Mouse (Mus musculus) gastrocnemius, postnatal 36 days (tissue): ENCODE data around the gene Kbtbd7. TPM values are rescaled to one million over a fixed set of nuclear protein-coding genes. Genes with fewer than 3 reads are reported as not detected.
"Not testable (repeated sequence)": the region's sequence is repeated elsewhere in the genome, so short reads cannot be mapped to it uniquely, and the experiment has no call there.

Source experiments
- DNase-seq, 2 experiments: peaks; one replicate each; pipeline ENCODE4 v3.0.0; 2022
- intact Hi-C: fragments of 180-260 bp; cut with DNase I; formaldehyde crosslinking; loops from one replicate; pipeline ENCODE4 v1.15.1; 2025
- long read RNA-seq, 2 experiments: library from polyadenylated mRNA; stranded (forward); transcript quantifications; one replicate each; pipeline ENCODE4 v2.0.0; 2021
- total RNA-seq, 2 experiments: library from RNA; stranded (reverse); gene quantifications; 2 replicates each; pipeline ENCODE4 v1.2.3; 2021

Kbtbd7 gene
- 1 to 10 TPM; 4.3 to 6.2 TPM for total RNA-seq
- long read RNA-seq, experiment 1, full-length matches to known transcripts = 1 of 1 reads
- long read RNA-seq, experiment 1, partial matches to known transcripts = 0 of 1 reads
- long read RNA-seq, experiment 1, other reads (novel, unspliced or antisense) = 0 of 1 reads
- long read RNA-seq, experiment 2, full-length matches to known transcripts = 2 of 2 reads
- long read RNA-seq, experiment 2, partial matches to known transcripts = 0 of 2 reads
- long read RNA-seq, experiment 2, other reads (novel, unspliced or antisense) = 0 of 2 reads

- intact Hi-C loops = no loop called here
- peak; percentile 86 to 88 for DNase-seq
These were observed at the start of gene Kbtbd7 for GRCm38 (mm10) chr14:79425979-79426729. TSS of gene Kbtbd7 (plus strand) at chr14:79426511.

- intact Hi-C loops = no loop called here
- DNase-seq = no peak
These were observed 49.3 kb upstream of the Kbtbd7 start for GRCm38 (mm10) chr14:79377041-79377440.

- intact Hi-C loops = no loop called here
- DNase-seq = no peak
These were observed 43.2 kb upstream of the Kbtbd7 start for GRCm38 (mm10) chr14:79383120-79383519.

GRCm38 (mm10) chr14:79388304-79388703, 38.0 kb upstream of the Kbtbd7 start:
- DNase-seq = no peak

GRCm38 (mm10) chr14:79389438-79390264, 36.7 kb upstream of the Kbtbd7 start:
- no peak for DNase-seq
- intact Hi-C loops = loop anchor here (5.0 to 10.0 kb wide), 2 partner anchors 78 to 195 kb away; partner anchors contain the start of gene Sugt1

More at GRCm38 (mm10) chr14:79388304-79388703, 38.0 kb upstream of the Kbtbd7 start:
- intact Hi-C loops = no loop called here

DNA sequence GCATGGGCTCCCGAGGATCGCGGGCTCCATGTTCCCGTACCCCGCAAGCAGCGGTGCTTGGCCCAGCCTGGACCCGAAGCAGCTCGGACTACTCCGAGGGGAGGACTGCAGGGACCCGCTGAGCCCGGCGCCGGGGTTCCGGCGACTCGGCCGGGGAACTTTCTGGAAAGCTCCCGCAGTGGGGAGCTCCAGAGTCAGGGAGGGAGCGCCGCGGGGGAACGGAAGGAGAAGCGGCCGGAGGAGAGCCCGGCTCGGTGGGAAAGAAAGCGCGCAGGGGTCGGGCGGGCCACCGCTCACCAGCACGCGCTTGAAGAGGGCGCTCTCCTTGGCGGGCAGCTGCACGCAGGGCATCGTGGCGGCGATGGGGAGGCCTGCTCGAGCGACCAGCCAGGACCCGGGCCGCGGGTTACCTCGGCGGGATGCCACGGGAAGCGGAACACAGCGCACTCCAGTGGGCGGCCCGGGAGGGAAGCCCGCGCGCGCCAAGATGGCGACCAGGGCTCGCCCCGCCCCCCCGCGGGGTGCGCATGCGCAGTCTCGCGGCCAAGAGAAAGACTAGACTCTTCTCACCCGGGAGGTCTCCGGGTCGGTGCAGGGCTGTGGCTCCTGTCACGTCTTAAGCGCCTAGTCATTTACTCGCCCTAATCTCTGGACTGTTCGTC, 35.9 kb upstream of the Kbtbd7 start, which contains the start of gene Naa16:
Gene Naa16, minus strand, starts transcription at position 514 of the 662 bp plus-strand sequence.
- DNase-seq = peak; percentile 96 to 97
- intact Hi-C loops = loop anchor here (5.0 to 10.0 kb wide), 2 partner anchors 77 to 194 kb away; partner anchors contain the start of gene Sugt1

DNA sequence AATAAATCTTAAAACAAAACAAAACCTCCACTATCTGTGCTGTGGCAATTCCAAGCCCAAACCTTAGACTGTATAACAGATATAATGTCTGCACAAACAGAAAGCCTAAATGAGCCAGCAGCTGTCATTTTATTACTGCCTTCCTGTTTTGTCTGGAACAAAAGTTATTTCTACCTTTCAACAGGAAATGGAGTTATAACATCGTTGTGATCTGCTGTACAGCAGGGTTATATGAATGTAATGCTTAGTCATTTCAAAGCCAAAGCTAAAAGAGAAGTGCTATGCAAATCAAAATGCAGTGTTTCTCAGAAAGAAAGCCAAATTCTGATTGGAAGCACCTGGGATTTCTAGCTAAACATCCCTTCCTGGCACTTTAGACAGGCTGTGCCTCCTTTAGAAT, 33.0 kb upstream of the Kbtbd7 start:
- no peak for DNase-seq
- intact Hi-C loops = loop anchor here (5.0 to 10.0 kb wide), 2 partner anchors 74 to 192 kb away; partner anchors contain the start of gene Sugt1

DNA sequence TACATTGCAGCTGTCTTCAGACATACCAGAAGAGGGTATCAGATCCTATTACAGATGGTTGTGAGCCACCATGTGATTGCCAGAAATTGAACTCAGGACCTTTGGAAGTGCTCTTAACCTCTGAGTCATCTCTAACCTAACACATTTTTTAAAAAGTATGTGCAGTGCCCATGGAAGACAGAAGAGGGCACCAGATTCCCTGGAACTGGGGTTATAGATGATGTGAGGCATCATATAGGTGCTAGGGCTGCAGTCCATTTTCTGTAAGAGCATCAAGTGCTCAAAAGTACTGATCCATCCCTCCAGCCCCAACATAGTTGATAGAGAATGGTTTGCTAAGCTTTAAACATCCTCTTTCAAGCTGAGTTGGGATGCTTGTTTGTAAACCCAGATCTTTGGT, 31.7 kb upstream of the Kbtbd7 start:
- intact Hi-C loops = loop anchor here (5.0 to 10.0 kb wide), 2 partner anchors 73 to 190 kb away; partner anchors contain the start of gene Sugt1
- no peak for DNase-seq

GRCm38 (mm10) chr14:79397321-79398122, 28.8 kb upstream of the Kbtbd7 start, which contains the start of gene Mtrf1:
TSS of gene Mtrf1 (plus strand) at chr14:79397772.
- DNase-seq = peak in 1 of 2 experiments; percentile 54
- intact Hi-C loops = loop anchor here (10.0 kb wide), 1 partner anchor 187 kb away; the partner anchor contains the start of gene Sugt1

- intact Hi-C loops = no loop called here
- DNase-seq = no peak
These were observed 18.7 kb upstream of the Kbtbd7 start for GRCm38 (mm10) chr14:79407641-79408040.

DNA sequence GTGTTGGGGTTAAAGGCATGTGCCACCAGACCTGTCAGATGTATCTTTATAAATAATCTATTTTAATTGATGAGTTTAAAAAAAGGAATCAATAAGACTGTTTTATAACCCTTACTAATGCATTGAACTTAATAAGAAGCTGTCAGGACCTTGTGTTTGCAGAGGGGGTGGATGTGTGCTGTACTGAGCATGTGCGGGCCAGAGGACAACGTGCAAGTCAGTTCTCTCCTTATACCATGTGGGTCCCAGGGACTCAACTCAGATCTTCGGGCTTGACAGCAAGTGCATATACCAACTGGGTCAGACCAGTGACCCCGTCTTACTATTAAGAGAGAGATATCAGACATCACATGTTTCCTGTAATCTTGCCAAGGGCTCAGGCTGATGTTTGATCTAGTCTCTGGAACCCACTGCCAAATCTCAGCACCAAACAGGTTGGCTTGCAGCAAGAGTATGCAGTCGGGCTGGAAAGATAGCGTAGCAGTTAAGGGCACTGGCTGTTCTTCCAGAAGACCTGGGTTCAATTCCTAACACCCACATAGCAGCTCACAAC, 17.0 kb upstream of the Kbtbd7 start:
- DNase-seq = no peak
- intact Hi-C loops = no loop called here

DNA sequence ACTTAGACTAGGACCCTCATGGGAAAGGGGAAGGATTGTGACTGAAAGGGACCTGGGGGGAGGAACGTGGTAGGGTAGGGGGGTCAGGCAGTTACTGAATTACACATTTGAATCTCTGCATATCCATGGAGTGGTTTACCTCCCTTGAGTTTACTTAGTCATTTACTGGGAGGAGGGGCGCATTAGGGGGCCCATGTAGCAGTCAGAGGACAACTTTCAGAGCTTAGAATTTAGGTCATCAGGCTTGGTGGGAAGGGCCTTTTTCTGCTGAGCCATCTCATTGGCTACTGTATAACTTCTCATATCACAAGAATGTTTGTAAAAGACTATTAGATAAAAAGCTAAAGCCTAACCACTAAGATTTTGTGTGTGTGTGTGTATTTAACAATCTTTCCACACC, 15.6 kb upstream of the Kbtbd7 start:
- intact Hi-C loops = no loop called here

DNA sequence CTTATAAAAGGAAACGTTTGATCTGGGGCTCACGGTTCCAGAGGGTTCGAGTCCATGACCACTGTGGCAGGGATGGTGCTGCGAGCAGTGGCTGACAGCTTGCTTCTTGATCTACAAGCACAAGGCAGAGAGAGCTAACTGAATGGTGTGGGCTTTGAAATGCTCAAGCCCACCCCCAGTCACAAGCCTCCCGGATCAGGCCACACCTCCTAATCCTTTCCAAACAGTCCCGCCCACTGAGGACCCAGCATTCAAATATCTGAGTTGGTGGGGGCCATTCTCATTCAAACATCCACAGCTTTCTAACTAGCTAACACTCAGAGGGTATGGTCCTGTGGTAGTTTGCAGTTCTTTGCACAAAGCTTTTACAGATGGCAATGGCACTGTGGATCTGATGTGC, 13.2 kb upstream of the Kbtbd7 start:
- intact Hi-C loops = no loop called here
- DNase-seq = no peak

More for the DNA sequence above, 15.6 kb upstream of the Kbtbd7 start:
- DNase-seq = no peak

DNA sequence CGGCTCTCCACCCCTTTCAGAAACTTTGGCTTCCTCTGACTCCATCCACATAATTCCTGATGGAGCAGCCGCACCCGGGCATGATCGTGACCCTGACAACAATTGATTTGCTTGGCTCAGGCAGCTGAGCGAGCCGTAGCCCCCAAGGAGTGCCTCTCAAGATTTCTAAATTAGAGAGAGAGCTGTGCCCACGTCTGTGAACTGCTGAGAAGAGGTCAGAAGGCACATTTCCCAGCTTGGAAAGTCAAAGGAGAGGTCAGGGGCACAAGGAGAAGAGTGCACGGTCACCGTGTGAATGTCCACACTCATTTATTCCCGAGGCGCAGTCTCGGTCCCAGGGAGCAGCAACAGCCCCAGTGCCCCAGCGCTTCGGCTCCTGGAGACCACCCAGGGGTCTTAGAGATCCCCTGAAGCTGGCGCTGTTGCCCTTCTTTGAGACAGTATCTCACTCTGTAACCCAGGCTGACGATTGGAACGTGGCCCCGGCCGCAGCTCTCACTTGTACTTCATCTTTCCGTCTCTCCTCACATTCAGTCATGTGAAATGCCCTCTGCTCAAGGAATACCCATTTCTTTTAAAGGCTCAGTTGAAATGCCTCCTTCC, 6.1 kb upstream of the Kbtbd7 start:
- no peak for DNase-seq
- intact Hi-C loops = no loop called here

DNA sequence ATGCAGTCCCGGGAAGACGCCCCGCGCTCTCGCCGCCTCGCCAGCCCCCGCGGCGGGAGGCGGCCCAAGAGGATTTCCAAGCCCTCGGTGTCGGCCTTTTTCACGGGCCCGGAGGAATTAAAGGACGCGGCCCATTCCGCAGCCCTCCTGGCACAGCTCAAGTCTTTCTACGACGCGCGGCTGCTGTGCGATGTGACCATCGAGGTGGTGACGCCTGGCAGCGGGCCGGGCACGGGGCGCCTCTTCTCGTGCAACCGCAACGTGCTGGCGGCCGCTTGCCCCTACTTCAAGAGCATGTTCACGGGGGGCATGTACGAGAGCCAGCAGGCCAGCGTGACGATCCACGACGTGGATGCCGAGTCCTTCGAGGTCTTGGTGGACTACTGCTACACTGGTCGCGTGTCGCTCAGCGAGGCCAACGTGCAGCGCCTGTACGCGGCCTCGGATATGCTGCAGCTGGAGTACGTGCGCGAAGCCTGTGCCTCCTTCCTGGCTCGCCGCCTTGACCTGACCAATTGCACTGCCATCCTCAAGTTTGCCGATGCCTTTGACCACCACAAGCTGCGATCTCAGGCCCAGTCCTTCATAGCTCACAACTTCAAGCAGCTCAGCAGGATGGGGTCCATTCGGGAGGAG, 537 bp downstream of the Kbtbd7 start:
- DNase-seq, intact Hi-C loops: not testable (repeated sequence)

DNA sequence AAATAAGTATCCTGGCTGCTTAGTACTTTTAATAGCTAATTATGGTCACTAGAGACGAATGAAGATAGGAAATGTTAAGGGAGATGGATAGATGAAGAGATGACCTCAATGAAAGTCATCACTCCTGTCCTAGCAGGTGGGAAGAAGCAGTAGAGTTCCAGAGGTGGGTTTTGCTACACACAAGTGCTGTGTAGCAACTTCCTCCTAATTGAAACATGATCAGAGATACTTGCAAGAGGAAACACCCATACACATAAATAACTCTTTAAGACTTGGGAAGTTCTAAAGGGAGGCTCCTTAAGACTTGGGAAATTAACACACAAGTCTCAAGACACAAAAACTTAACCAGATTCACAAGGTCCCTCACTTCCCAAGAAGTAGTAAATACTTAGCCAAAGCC, 7.8 kb downstream of the Kbtbd7 start:
- DNase-seq = no peak
- intact Hi-C loops = no loop called here

- DNase-seq = no peak
- intact Hi-C loops = no loop called here
These were observed 14.3 kb downstream of the Kbtbd7 start for GRCm38 (mm10) chr14:79440655-79441054.

- intact Hi-C loops = no loop called here
- DNase-seq = no peak
These were observed 15.1 kb downstream of the Kbtbd7 start for GRCm38 (mm10) chr14:79441441-79441840.
